Mouse (Mus musculus): ENCODE data around the gene Blm. TPM values are rescaled to one million over a fixed set of nuclear protein-coding genes. Genes with fewer than 3 reads are reported as not detected.

The Blm gene
- total and polyA plus RNA-seq, 2 experiments from 2014 or later: 4.5 to 6.4 TPM

DNA sequence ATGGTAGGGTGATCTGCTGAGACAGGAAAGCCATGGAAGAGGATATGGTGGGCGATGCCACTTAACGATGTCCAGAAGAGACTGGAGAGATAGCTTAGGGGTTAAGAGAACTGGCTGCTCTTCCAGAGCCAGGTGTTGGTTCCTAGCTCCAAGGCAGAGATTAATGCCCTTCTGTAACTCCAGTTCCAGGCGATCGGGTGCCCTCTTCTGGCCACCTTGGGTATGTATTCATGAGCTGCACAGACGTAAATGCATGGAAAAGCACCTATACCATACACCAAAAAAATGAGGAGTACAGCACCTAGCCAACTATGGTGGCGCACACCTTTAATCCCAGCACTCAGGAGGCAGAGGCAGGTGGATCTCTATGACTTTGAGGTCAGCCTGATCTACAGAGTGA, 110.2 kb downstream of the Blm start:
- 90% methylated on average over 6 of the region's 6 CpGs for WGBS

DNA sequence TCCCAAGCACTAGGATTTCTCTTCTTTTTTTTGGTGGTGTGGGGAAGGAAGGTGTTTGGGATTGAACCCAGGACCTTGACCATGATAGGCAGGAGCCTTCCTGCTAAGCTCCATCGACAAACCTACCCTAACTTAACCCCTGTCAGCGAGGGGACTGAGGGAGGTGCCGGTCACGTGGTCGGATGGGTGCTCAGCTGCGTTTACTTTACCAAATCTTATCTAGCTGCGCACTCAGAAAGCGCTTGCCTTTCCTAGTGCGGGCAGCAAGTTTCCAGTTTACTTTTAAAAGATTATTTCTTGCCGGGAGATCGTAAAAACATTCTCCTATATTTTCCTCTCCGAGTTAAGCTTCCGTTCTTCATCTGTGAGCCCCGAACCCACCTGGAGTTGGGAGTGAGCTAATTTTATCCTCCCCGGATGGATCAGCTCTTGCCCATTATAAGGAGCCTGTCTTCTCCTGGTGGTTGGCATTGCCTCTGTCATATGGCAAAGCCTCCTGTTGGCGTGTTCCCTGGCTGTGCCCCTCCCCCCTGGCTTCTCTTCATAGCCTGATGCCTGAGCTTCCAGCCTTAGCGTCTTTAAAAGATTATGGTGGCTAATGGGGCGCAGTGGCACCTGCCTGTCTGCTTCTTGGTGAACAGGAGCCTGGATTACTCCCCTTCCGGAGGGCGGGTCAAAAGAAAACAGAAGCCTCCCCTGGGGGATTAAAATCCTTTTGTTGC, 112.0 kb downstream of the Blm start:
- Histone ChIP-seq H3K4me3 (ENCODE audit: low read depth, low read length) (peak overlapping the region; percentile 4), H3K9ac (replicated peaks; ENCODE audit: low read depth, low read length) (0 out of 2 replicates have a peak overlapping the region, but pooled peaks have one; percentile 1), H3K9me3 (replicated peaks; ENCODE audit: control insufficient read depth, low read length) (no peaks in the 10 kb centered on the region), H3K27ac (ENCODE audit: low read depth) (no peak overlapping the region), H3K4me2 (ENCODE audit: low read depth, low read length) (peak overlapping the region; percentile 39), H3K36me3 (replicated peaks; ENCODE audit: control insufficient read depth, insufficient read depth, low read length) (no peaks in the 10 kb centered on the region), H3K4me1 (ENCODE audit: control insufficient read depth, insufficient read depth) (no peaks in the 10 kb centered on the region), H3K27me3 (ENCODE audit: control insufficient read depth, insufficient read depth, low read length) (no peaks in the 10 kb centered on the region)
- peak; percentile 11 for DNase-seq (ENCODE audit: low spot score)
- ATAC-seq (ENCODE audit: insufficient read depth, low read depth): no peak
- 12% methylated on average over 20 of the region's 20 CpGs for WGBS
- TF ChIP-seq CTCF (IDR thresholded peaks at IDR 0.05; ENCODE audit: low read depth) (0 out of 2 replicates have a peak, but pooled peaks have one; percentile 23), EP300 (IDR thresholded peaks at IDR 0.05; ENCODE audit: low read depth) (no peak)

More for the DNA sequence above, 110.2 kb downstream of the Blm start:
- no peaks in the 10 kb centered on the region for H3K36me3 ChIP-seq (replicated peaks; ENCODE audit: control insufficient read depth, insufficient read depth, low read length)
- no peaks in the 10 kb centered on the region for H3K4me1 ChIP-seq (ENCODE audit: control insufficient read depth, insufficient read depth)
- H3K9ac ChIP-seq (replicated peaks; ENCODE audit: low read depth, low read length): no peak overlapping the region
- DNase-seq (ENCODE audit: low spot score): no peak
- no peaks in the 10 kb centered on the region for H3K9me3 ChIP-seq (replicated peaks; ENCODE audit: control insufficient read depth, low read length)
- H3K27me3 ChIP-seq (ENCODE audit: control insufficient read depth, insufficient read depth, low read length): no peaks in the 10 kb centered on the region
- no peak overlapping the region for H3K4me2 ChIP-seq (ENCODE audit: low read depth, low read length)
- no peak overlapping the region for H3K27ac ChIP-seq (ENCODE audit: low read depth)
- no peak for ATAC-seq (ENCODE audit: insufficient read depth, low read depth)
- TF ChIP-seq CTCF (IDR thresholded peaks at IDR 0.05; ENCODE audit: low read depth): no peak
- TF ChIP-seq EP300 (IDR thresholded peaks at IDR 0.05; ENCODE audit: low read depth): no peak
- H3K4me3 ChIP-seq (ENCODE audit: low read depth, low read length): no peak overlapping the region

- no peak overlapping the region for H3K27ac ChIP-seq (ENCODE audit: low read depth)
- no peak overlapping the region for H3K9ac ChIP-seq (replicated peaks; ENCODE audit: low read depth, low read length)
- no peaks in the 10 kb centered on the region for H3K36me3 ChIP-seq (replicated peaks; ENCODE audit: control insufficient read depth, insufficient read depth, low read length)
- no peak for ATAC-seq (ENCODE audit: insufficient read depth, low read depth)
- 92% methylated on average over 6 of the region's 6 CpGs for WGBS
- no peak for DNase-seq (ENCODE audit: low spot score)
- no peaks in the 10 kb centered on the region for H3K9me3 ChIP-seq (replicated peaks; ENCODE audit: control insufficient read depth, low read length)
- H3K4me1 ChIP-seq (ENCODE audit: control insufficient read depth, insufficient read depth): no peaks in the 10 kb centered on the region
- H3K4me2 ChIP-seq (ENCODE audit: low read depth, low read length): no peak overlapping the region
- H3K27me3 ChIP-seq (ENCODE audit: control insufficient read depth, insufficient read depth, low read length): no peaks in the 10 kb centered on the region
- H3K4me3 ChIP-seq (ENCODE audit: low read depth, low read length): no peak overlapping the region
- TF ChIP-seq CTCF (IDR thresholded peaks at IDR 0.05; ENCODE audit: low read depth): no peak
These were observed 113.3 kb downstream of the Blm start for GRCm38 (mm10) chr7:80421576-80421975.

DNA sequence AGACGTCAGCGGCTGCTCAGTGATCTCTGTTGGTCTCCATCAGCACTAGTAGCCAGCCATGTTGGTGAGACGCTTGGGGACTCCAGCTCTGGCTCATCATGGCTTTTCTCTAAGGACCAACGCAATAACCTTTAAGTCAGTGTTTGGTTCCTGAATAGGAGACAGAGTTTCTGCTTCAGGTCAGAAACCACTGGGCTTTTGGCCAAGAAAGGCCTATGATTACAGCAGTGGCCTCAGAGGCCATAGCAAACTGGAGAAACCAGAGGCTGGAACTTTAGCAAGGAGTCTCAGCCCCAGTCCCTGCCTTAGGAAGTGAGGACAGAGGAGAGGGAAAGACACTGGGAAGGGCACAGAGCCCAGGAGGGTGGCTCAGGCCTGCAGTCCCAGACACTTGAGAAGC, 114.3 kb downstream of the Blm start:
- Histone ChIP-seq H3K36me3 (replicated peaks; ENCODE audit: control insufficient read depth, insufficient read depth, low read length) (no peaks in the 10 kb centered on the region), H3K9me3 (replicated peaks; ENCODE audit: control insufficient read depth, low read length) (no peaks in the 10 kb centered on the region), H3K27ac (ENCODE audit: low read depth) (no peak overlapping the region), H3K4me1 (ENCODE audit: control insufficient read depth, insufficient read depth) (no peaks in the 10 kb centered on the region), H3K4me3 (ENCODE audit: low read depth, low read length) (no peak overlapping the region), H3K9ac (replicated peaks; ENCODE audit: low read depth, low read length) (no peak overlapping the region), H3K4me2 (ENCODE audit: low read depth, low read length) (no peak overlapping the region), H3K27me3 (ENCODE audit: control insufficient read depth, insufficient read depth, low read length) (no peaks in the 10 kb centered on the region)
- ATAC-seq (ENCODE audit: insufficient read depth, low read depth): no peak
- WGBS: 76% methylated on average over 4 of the region's 4 CpGs
- no peak for TF ChIP-seq CTCF (IDR thresholded peaks at IDR 0.05; ENCODE audit: low read depth)
- TF ChIP-seq EP300 (IDR thresholded peaks at IDR 0.05; ENCODE audit: low read depth): no peak
- peak; percentile 13 for DNase-seq (ENCODE audit: low spot score)

GRCm38 (mm10) chr7:80419278-80419677, 115.6 kb downstream of the Blm start:
- no peaks in the 10 kb centered on the region for H3K9me3 ChIP-seq (replicated peaks; ENCODE audit: control insufficient read depth, low read length)
- DNase-seq (ENCODE audit: low spot score) (no peak), ATAC-seq (ENCODE audit: insufficient read depth, low read depth) (no peak)
- H3K27me3 ChIP-seq (ENCODE audit: control insufficient read depth, insufficient read depth, low read length): no peaks in the 10 kb centered on the region
- no peak overlapping the region for H3K9ac ChIP-seq (replicated peaks; ENCODE audit: low read depth, low read length)
- TF ChIP-seq EP300 (IDR thresholded peaks at IDR 0.05; ENCODE audit: low read depth): no peak
- no peak for TF ChIP-seq CTCF (IDR thresholded peaks at IDR 0.05; ENCODE audit: low read depth)
- no peak overlapping the region for H3K4me2 ChIP-seq (ENCODE audit: low read depth, low read length)
- no peaks in the 10 kb centered on the region for H3K36me3 ChIP-seq (replicated peaks; ENCODE audit: control insufficient read depth, insufficient read depth, low read length)
- WGBS: 79% methylated on average over 3 of the region's 3 CpGs
- H3K4me1 ChIP-seq (ENCODE audit: control insufficient read depth, insufficient read depth): no peaks in the 10 kb centered on the region
- no peak overlapping the region for H3K4me3 ChIP-seq (ENCODE audit: low read depth, low read length)
- no peak overlapping the region for H3K27ac ChIP-seq (ENCODE audit: low read depth)

- H3K9me3 ChIP-seq (replicated peaks; ENCODE audit: control insufficient read depth, low read length): no peaks in the 10 kb centered on the region
These were observed 116.9 kb downstream of the Blm start for GRCm38 (mm10) chr7:80418036-80418435.

More at GRCm38 (mm10) chr7:80418036-80418435, 116.9 kb downstream of the Blm start:
- H3K27me3 ChIP-seq (ENCODE audit: control insufficient read depth, insufficient read depth, low read length): no peaks in the 10 kb centered on the region
- DNase-seq (ENCODE audit: low spot score) (no peak), ATAC-seq (ENCODE audit: insufficient read depth, low read depth) (no peak)
- WGBS: 85% methylated on average over 3 of the region's 3 CpGs
- 0 out of 2 replicates have a peak, but pooled peaks cover 6% of the 10 kb centered on the region for H3K4me1 ChIP-seq (ENCODE audit: control insufficient read depth, insufficient read depth)
- no peak overlapping the region for H3K4me2 ChIP-seq (ENCODE audit: low read depth, low read length)
- H3K4me3 ChIP-seq (ENCODE audit: low read depth, low read length): no peak overlapping the region
- H3K36me3 ChIP-seq (replicated peaks; ENCODE audit: control insufficient read depth, insufficient read depth, low read length): no peaks in the 10 kb centered on the region
- H3K9ac ChIP-seq (replicated peaks; ENCODE audit: low read depth, low read length): no peak overlapping the region
- TF ChIP-seq CTCF (IDR thresholded peaks at IDR 0.05; ENCODE audit: low read depth): no peak
- TF ChIP-seq EP300 (IDR thresholded peaks at IDR 0.05; ENCODE audit: low read depth): no peak
- H3K27ac ChIP-seq (ENCODE audit: low read depth): no peak overlapping the region

Data from heart, postnatal 0 days (tissue).